8 mouse cellular contexts compared by ENCODE assay signal in the genomic region with DNA sequence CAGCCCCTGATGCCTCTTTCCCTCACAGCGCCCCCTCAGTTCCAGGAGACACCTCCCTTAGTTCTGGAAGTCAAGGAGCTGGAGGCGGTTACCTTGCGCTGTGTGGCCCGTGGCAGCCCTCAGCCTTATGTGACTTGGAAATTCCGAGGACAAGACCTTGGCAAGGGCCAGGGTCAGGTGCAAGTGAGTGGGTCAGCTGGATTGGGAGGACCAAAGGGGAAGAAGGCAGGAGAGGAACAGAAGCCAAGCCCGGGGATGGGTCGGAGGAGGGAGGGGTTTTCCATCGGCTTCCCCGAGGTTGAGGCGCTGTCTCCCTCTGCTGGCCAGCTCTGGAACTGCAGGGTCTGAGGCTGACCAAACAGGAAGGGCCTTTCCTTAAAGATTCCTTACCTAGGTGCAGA. TPM values are rescaled to one million over a fixed set of nuclear protein-coding genes. Genes with fewer than 3 reads are reported as not detected.
DNase-seq lines count a peak whose midpoint lies in the region; ATAC-seq lines count a peak whose summit lies in the region.

No protein-coding gene starts in this region.

- H3K4me1 ChIP-seq in embryonic facial prominence, embryonic 13.5 days: peaks cover 34% of the 10 kb centered on the region
- H3K4me1 ChIP-seq in limb, embryonic 13.5 days: peaks cover 25% of the 10 kb centered on the region
- H3K4me1 ChIP-seq in midbrain, embryonic 15.5 days: peaks cover 35% of the 10 kb centered on the region

- peaks cover 48% of the 10 kb centered on the region for H3K36me3 ChIP-seq in embryonic facial prominence, embryonic 13.5 days
- peaks cover 64% of the 10 kb centered on the region for H3K36me3 ChIP-seq in limb, embryonic 13.5 days
- peaks cover 12% of the 10 kb centered on the region for H3K36me3 ChIP-seq in midbrain, embryonic 15.5 days (replicated peaks)

- peak; percentile 69 for DNase-seq in 3134 (ENCODE audit: extremely low read depth, insufficient read length, low spot score)
- DNase-seq in adrenal gland, postnatal 14 days: peak; percentile 90
- DNase-seq in heart, adult 9 months (ENCODE audit: low spot score in 2 of 2): peak; percentile 72 to 88
- peak; percentile 84 to 91 for DNase-seq in kidney, adult 8-10 months
- DNase-seq in spleen, adult 18-20 months: peak; percentile 70 to 89

- H3K9ac ChIP-seq in embryonic facial prominence, embryonic 13.5 days: peak overlapping the region; percentile 62; the same call in 1 of the 2 replicates
- peak overlapping the region; percentile 27; the same call in 1 of the 2 replicates for H3K9ac ChIP-seq in limb, embryonic 13.5 days
- no peak overlapping the region; the same call in 1 of the 2 replicates for H3K9ac ChIP-seq in midbrain, embryonic 15.5 days

- H3K4me2 ChIP-seq in embryonic facial prominence, embryonic 13.5 days: peak overlapping the region; percentile 58
- peak overlapping the region; percentile 58 for H3K4me2 ChIP-seq in limb, embryonic 13.5 days (replicated peaks)
- peak overlapping the region; percentile 38 for H3K4me2 ChIP-seq in midbrain, embryonic 15.5 days

- H3K4me3 ChIP-seq in embryonic facial prominence, embryonic 13.5 days: peak overlapping the region; percentile 28
- peak overlapping the region; percentile 27 for H3K4me3 ChIP-seq in limb, embryonic 13.5 days
- H3K4me3 ChIP-seq in midbrain, embryonic 15.5 days: peak overlapping the region; percentile 13; the same call in 1 of the 2 replicates

- H3K27me3 ChIP-seq in embryonic facial prominence, embryonic 13.5 days: no peaks in the 10 kb centered on the region
- no peaks in the 10 kb centered on the region for H3K27me3 ChIP-seq in limb, embryonic 13.5 days
- H3K27me3 ChIP-seq in midbrain, embryonic 15.5 days (replicated peaks): no peaks in the 10 kb centered on the region

- whole genome bisulfite sequencing in embryonic facial prominence, embryonic 13.5 days: 12% methylated on average over 10 of the region's 10 CpGs
- 14% methylated on average over 10 of the region's 10 CpGs for WGBS in limb, embryonic 13.5 days
- WGBS in midbrain, embryonic 15.5 days: 11% methylated on average over 10 of the region's 10 CpGs

- 0 out of 2 replicates have a peak, but pooled peaks have one; percentile 15 for ATAC-seq in embryonic facial prominence, embryonic 13.5 days (ENCODE audit: insufficient number of reproducible peaks, insufficient read depth, low FRiP score, low TSS enrichment, low read depth)
- peak; percentile 38; the same call in 1 of the 2 replicates for ATAC-seq in limb, embryonic 13.5 days (ENCODE audit: low FRiP score, low read depth)
- peak; percentile 32 for ATAC-seq in midbrain, embryonic 15.5 days (replicated peaks)

- H3K27ac ChIP-seq in embryonic facial prominence, embryonic 13.5 days: no peak overlapping the region
- no peak overlapping the region for H3K27ac ChIP-seq in limb, embryonic 13.5 days
- H3K27ac ChIP-seq in midbrain, embryonic 15.5 days: no peak overlapping the region

- H3K9me3 ChIP-seq in embryonic facial prominence, embryonic 13.5 days: no peaks in the 10 kb centered on the region
- H3K9me3 ChIP-seq in limb, embryonic 13.5 days: no peaks in the 10 kb centered on the region
- H3K9me3 ChIP-seq in midbrain, embryonic 15.5 days: no peaks in the 10 kb centered on the region

RNA-seq across cellular contexts. Expression of a gene that starts 8.7 kb away (rescaled TPM):
- 2.4 and 2.8 TPM in 2 replicates for total RNA-seq in adrenal gland, postnatal 14 days (2021)
- polyA plus RNA-seq in embryonic facial prominence, embryonic 13.5 days (2015; fragmentation: Nextera tagmentation; extraction: Ambion mirVana): 75.6 and 83.2 TPM in 2 replicates
- polyA plus RNA-seq in limb, embryonic 13.5 days (2015; fragmentation: Nextera tagmentation; extraction: Ambion mirVana): 47.9 and 53.2 TPM in 2 replicates
- polyA plus RNA-seq in midbrain, embryonic 15.5 days (2015; fragmentation: Nextera tagmentation; extraction: Ambion mirVana): 80.6 and 83.2 TPM in 2 replicates

RNA-seq across cellular contexts. Expression of a gene that starts 9.6 kb away (rescaled TPM):
- total RNA-seq in adrenal gland, postnatal 14 days (2021): 105 and 120 TPM in 2 replicates
- 133 and 135 TPM in 2 replicates for polyA plus RNA-seq in embryonic facial prominence, embryonic 13.5 days (2015; fragmentation: Nextera tagmentation; extraction: Ambion mirVana)
- polyA plus RNA-seq in limb, embryonic 13.5 days (2015; fragmentation: Nextera tagmentation; extraction: Ambion mirVana): 118 and 119 TPM in 2 replicates
- polyA plus RNA-seq in midbrain, embryonic 15.5 days (2015; fragmentation: Nextera tagmentation; extraction: Ambion mirVana): 57.2 and 58.7 TPM in 2 replicates

RNA-seq across cellular contexts. Expression of a gene that starts 15.1 kb away (rescaled TPM):
- total RNA-seq in adrenal gland, postnatal 14 days (2021): 1.2 and 1.6 TPM in 2 replicates
- polyA plus RNA-seq in embryonic facial prominence, embryonic 13.5 days (2015; fragmentation: Nextera tagmentation; extraction: Ambion mirVana): 0.47 TPM in 1 of 2 replicates, not detected in the other
- polyA plus RNA-seq in limb, embryonic 13.5 days (2015; fragmentation: Nextera tagmentation; extraction: Ambion mirVana): 0.25 and 0.63 TPM in 2 replicates
- 0.13 and 0.47 TPM in 2 replicates for polyA plus RNA-seq in midbrain, embryonic 15.5 days (2015; fragmentation: Nextera tagmentation; extraction: Ambion mirVana)

RNA-seq across cellular contexts. Expression of a gene that starts 30.3 kb away (rescaled TPM):
- total RNA-seq in adrenal gland, postnatal 14 days (2021): 0.22 and 1.0 TPM in 2 replicates
- 2.0 and 2.3 TPM in 2 replicates for polyA plus RNA-seq in embryonic facial prominence, embryonic 13.5 days (2015; fragmentation: Nextera tagmentation; extraction: Ambion mirVana)
- 1.0 and 1.7 TPM in 2 replicates for polyA plus RNA-seq in limb, embryonic 13.5 days (2015; fragmentation: Nextera tagmentation; extraction: Ambion mirVana)
- 3.7 and 4.2 TPM in 2 replicates for polyA plus RNA-seq in midbrain, embryonic 15.5 days (2015; fragmentation: Nextera tagmentation; extraction: Ambion mirVana)
